Mouse (Mus musculus): ENCODE results near the gene Ncl. TPM values are rescaled to one million over a fixed set of nuclear protein-coding genes. Genes with fewer than 3 reads are reported as not detected.
"Not testable (repeated sequence)": the region's sequence is repeated elsewhere in the genome, so short reads cannot be mapped to it uniquely, and the experiment has no call there.

Ncl gene
- polyA plus RNA-seq, 1 experiment: 64.7 TPM

GRCm38 (mm10) chr1:86359798-86360179, 589 bp upstream of the Ncl start:
- no peak for DNase-seq (ENCODE audit: low spot score)

- DNase-seq (ENCODE audit: low spot score): no peak
Observed at GRCm38 (mm10) chr1:86358229-86358905, 833 bp downstream of the Ncl start.

- no peak for DNase-seq (ENCODE audit: low spot score)
Observed at GRCm38 (mm10) chr1:86354186-86354585, 5.0 kb downstream of the Ncl start.

GRCm38 (mm10) chr1:86350576-86350975, 8.6 kb downstream of the Ncl start:
- DNase-seq (ENCODE audit: low spot score): no peak

- no peak for DNase-seq (ENCODE audit: low spot score)
Observed at GRCm38 (mm10) chr1:86349696-86350095, 9.5 kb downstream of the Ncl start.

GRCm38 (mm10) chr1:86349201-86349600, 10.0 kb downstream of the Ncl start:
- DNase-seq (ENCODE audit: low spot score): no peak

GRCm38 (mm10) chr1:86348801-86349200, 10.4 kb downstream of the Ncl start:
- DNase-seq (ENCODE audit: low spot score): no peak

GRCm38 (mm10) chr1:86348083-86348482, 11.1 kb downstream of the Ncl start:
- DNase-seq (ENCODE audit: low spot score): no peak

- DNase-seq (ENCODE audit: low spot score): no peak
Observed at GRCm38 (mm10) chr1:86347716-86348045, 11.5 kb downstream of the Ncl start.

- no peak for DNase-seq (ENCODE audit: low spot score)
Observed at GRCm38 (mm10) chr1:86346851-86347715, 12.1 kb downstream of the Ncl start.

GRCm38 (mm10) chr1:86345956-86346355, 13.2 kb downstream of the Ncl start:
- DNase-seq (ENCODE audit: low spot score): no peak

- DNase-seq (ENCODE audit: low spot score): no peak
Observed at GRCm38 (mm10) chr1:86345069-86345468, 14.1 kb downstream of the Ncl start.

GRCm38 (mm10) chr1:86343969-86344861, 15.0 kb downstream of the Ncl start:
- DNase-seq (ENCODE audit: low spot score): no peak

GRCm38 (mm10) chr1:86343087-86343645, 16.0 kb downstream of the Ncl start:
- no peak for DNase-seq (ENCODE audit: low spot score)

- DNase-seq (ENCODE audit: low spot score): no peak
Observed at GRCm38 (mm10) chr1:86342371-86342770, 16.8 kb downstream of the Ncl start.

GRCm38 (mm10) chr1:86341096-86341495, 18.1 kb downstream of the Ncl start:
- not testable (repeated sequence) for DNase-seq (ENCODE audit: low spot score)

- DNase-seq (ENCODE audit: low spot score): no peak
Observed at GRCm38 (mm10) chr1:86339156-86339812, 19.9 kb downstream of the Ncl start.

GRCm38 (mm10) chr1:86336330-86336729, 22.9 kb downstream of the Ncl start:
- DNase-seq (ENCODE audit: low spot score): no peak

GRCm38 (mm10) chr1:86320822-86321413, 38.3 kb downstream of the Ncl start:
- no peak for DNase-seq (ENCODE audit: low spot score)

GRCm38 (mm10) chr1:86313772-86314125, 45.5 kb downstream of the Ncl start:
- no peak for DNase-seq (ENCODE audit: low spot score)

All from urinary bladder, adult 2 months (tissue).